Mouse (Mus musculus): Measurements from ENCODE around the gene Cbs.
A peak's percentile ranks its signal among the peaks of the same experiment; 100 is the strongest.

- TF ChIP-seq POLR2A (IDR thresholded peaks at IDR 0.05; ENCODE audit: low read depth, low read length): peak; percentile 3; the same call in 1 of the 2 replicates
- no peak for TF ChIP-seq CTCF (IDR thresholded peaks at IDR 0.05; ENCODE audit: extremely low read depth, insufficient read length, insufficient replicate concordance, low read depth, low read length)
Observed at GRCm38 (mm10) chr17:31565141-31566056, 71.6 kb downstream of the Cbs start.

All from small intestine, adult 2 months (tissue).